Mouse (Mus musculus): ENCODE data around the gene Gstz1.
A peak's percentile ranks its signal among the peaks of the same experiment; 100 is the strongest.
"Not testable (repeated sequence)": the region's sequence is repeated elsewhere in the genome, so short reads cannot be mapped to it uniquely, and the experiment has no call there.

Gstz1 gene

GRCm38 (mm10) chr12:87158099-87158498 is 11.1 kb downstream of the Gstz1 start:
- no peak for DNase-seq (ENCODE audit: low read depth, low spot score)

GRCm38 (mm10) chr12:87160310-87160709 is 13.3 kb downstream of the Gstz1 start:
- no peak for DNase-seq (ENCODE audit: low read depth, low spot score)

GRCm38 (mm10) chr12:87160815-87161214 is 13.8 kb downstream of the Gstz1 start:
- no peak for DNase-seq (ENCODE audit: low read depth, low spot score)

- DNase-seq (ENCODE audit: low read depth, low spot score), result no peak
Observed at GRCm38 (mm10) chr12:87175194-87175946, 28.4 kb downstream of the Gstz1 start.

- DNase-seq (ENCODE audit: low read depth, low spot score), result no peak
Observed at GRCm38 (mm10) chr12:87177631-87178030, 30.7 kb downstream of the Gstz1 start.

GRCm38 (mm10) chr12:87193008-87193407 is 46.0 kb downstream of the Gstz1 start:
- DNase-seq (ENCODE audit: low read depth, low spot score), result no peak

GRCm38 (mm10) chr12:87195069-87195468 is 48.1 kb downstream of the Gstz1 start:
- DNase-seq (ENCODE audit: low read depth, low spot score), result no peak

- no peak for DNase-seq (ENCODE audit: low read depth, low spot score)
Observed at GRCm38 (mm10) chr12:87196310-87196709, 49.3 kb downstream of the Gstz1 start.

- DNase-seq (ENCODE audit: low read depth, low spot score), result no peak
Observed at GRCm38 (mm10) chr12:87198792-87199191, 51.8 kb downstream of the Gstz1 start.

- no peak for DNase-seq (ENCODE audit: low read depth, low spot score)
Observed at GRCm38 (mm10) chr12:87199206-87199972, 52.4 kb downstream of the Gstz1 start, which contains the start of gene Samd15. Gene Samd15 (plus strand): TSS chr12:87199723.

- DNase-seq (ENCODE audit: low read depth, low spot score), result peak; percentile 46
Observed at GRCm38 (mm10) chr12:87199973-87200586, 53.1 kb downstream of the Gstz1 start, which contains the start of gene Tmed8. Gene Tmed8 (minus strand): TSS chr12:87200454.

- DNase-seq (ENCODE audit: low read depth, low spot score), result no peak
Observed at GRCm38 (mm10) chr12:87201694-87202093, 54.7 kb downstream of the Gstz1 start.

GRCm38 (mm10) chr12:87205789-87206188 is 58.8 kb downstream of the Gstz1 start:
- DNase-seq (ENCODE audit: low read depth, low spot score), result not testable (repeated sequence)

- DNase-seq (ENCODE audit: low read depth, low spot score), result no peak
Observed at GRCm38 (mm10) chr12:87212844-87213606, 66.1 kb downstream of the Gstz1 start.

All from embryo, embryonic 11.5 days (tissue).